Mouse (Mus musculus): ENCODE measurements around the gene Pex11b.
"Not testable (repeated sequence)": the region's sequence is repeated elsewhere in the genome, so short reads cannot be mapped to it uniquely, and the experiment has no call there.

Pex11b gene

GRCm38 (mm10) chr3:96675171-96675570 lies 40.0 kb downstream of the Pex11b start:
- no peak for DNase-seq (ENCODE audit: low spot score in 2 of 2)

GRCm38 (mm10) chr3:96675690-96676089 lies 40.5 kb downstream of the Pex11b start:
- no peak for DNase-seq (ENCODE audit: low spot score in 2 of 2)

GRCm38 (mm10) chr3:96678456-96678855 lies 43.3 kb downstream of the Pex11b start:
- no peak for DNase-seq (ENCODE audit: low spot score in 2 of 2)

GRCm38 (mm10) chr3:96679159-96679674 lies 44.0 kb downstream of the Pex11b start:
- DNase-seq (ENCODE audit: low spot score in 2 of 2), result no peak

- no peak for DNase-seq (ENCODE audit: low spot score in 2 of 2)
These were observed 45.2 kb downstream of the Pex11b start for GRCm38 (mm10) chr3:96680269-96680956.

GRCm38 (mm10) chr3:96683496-96683895 lies 48.3 kb downstream of the Pex11b start:
- no peak for DNase-seq (ENCODE audit: low spot score in 2 of 2)

- no peak for DNase-seq (ENCODE audit: low spot score in 2 of 2)
These were observed 49.1 kb downstream of the Pex11b start for GRCm38 (mm10) chr3:96684151-96684821.

GRCm38 (mm10) chr3:96684822-96685156 lies 49.6 kb downstream of the Pex11b start:
- DNase-seq (ENCODE audit: low spot score in 2 of 2), result no peak

- DNase-seq (ENCODE audit: low spot score in 2 of 2), result not testable (repeated sequence)
These were observed 50.9 kb downstream of the Pex11b start for GRCm38 (mm10) chr3:96686057-96686456.

GRCm38 (mm10) chr3:96688854-96689253 lies 53.7 kb downstream of the Pex11b start:
- DNase-seq (ENCODE audit: low spot score in 2 of 2), result no peak

GRCm38 (mm10) chr3:96690298-96690697 lies 55.1 kb downstream of the Pex11b start:
- no peak for DNase-seq (ENCODE audit: low spot score in 2 of 2)

GRCm38 (mm10) chr3:96692506-96692905 lies 57.3 kb downstream of the Pex11b start:
- DNase-seq (ENCODE audit: low spot score in 2 of 2), result no peak

GRCm38 (mm10) chr3:96693579-96693978 lies 58.4 kb downstream of the Pex11b start:
- DNase-seq (ENCODE audit: low spot score in 2 of 2), result no peak

Measured in spleen, postnatal 36 days (tissue).